Mouse (Mus musculus): ENCODE data around the gene Gbx2.

DNA sequence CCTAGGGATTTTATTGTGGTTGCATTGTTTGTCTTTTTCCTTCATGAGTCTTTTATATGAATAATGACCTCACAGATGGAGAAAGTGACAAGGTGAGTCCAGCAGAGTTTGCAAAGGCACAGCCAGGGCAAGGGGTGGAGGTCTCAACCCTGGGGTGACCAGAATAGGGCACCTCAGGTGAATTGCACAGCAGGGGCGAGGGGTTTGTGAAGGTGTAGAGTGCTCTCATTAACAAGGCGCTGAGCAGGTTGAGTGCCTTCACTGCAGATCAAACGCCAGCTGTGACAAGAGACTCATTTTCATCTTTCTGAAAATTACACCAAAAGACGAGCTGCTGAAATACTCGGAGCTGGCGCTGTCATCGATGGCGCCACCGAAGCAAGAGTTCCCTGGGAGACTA lies 36.6 kb upstream of the Gbx2 start:
- TF ChIP-seq CTCF (IDR thresholded peaks at IDR 0.05; ENCODE audit: control insufficient read depth, insufficient read depth, insufficient replicate concordance, low read depth, low read length) (no peak), POLR2A (IDR thresholded peaks at IDR 0.05; ENCODE audit: control insufficient read depth, low read depth, low read length) (no peak)
